Mouse (Mus musculus) liver, embryonic 16.5 days (tissue): ENCODE results near the gene Otp. TPM values are rescaled to one million over a fixed set of nuclear protein-coding genes. Genes with fewer than 3 reads are reported as not detected.

Experiments used
- ATAC-seq: fragments of 200-750 bp; cut with Nextera tagmentation; 2 replicates; pipeline ENCODE4 v1.8.0; 2017; ENCODE audit warnings: low read depth, mild to moderate bottlenecking, moderate number of reproducible peaks, moderate library complexity
- H3K27ac ChIP-seq: fragments of 300-500 bp; sonication (generic); 2 replicates; pipeline ENCODE4 v1.5.1; 2014; ENCODE audit warnings: mild to moderate bottlenecking, low read length
- H3K27me3 ChIP-seq: fragments of 300-500 bp; sonication (generic); 2 replicates; pipeline ENCODE4 v1.6.1; 2014; ENCODE audit warnings: low read depth, low read length, mixed read lengths; ENCODE audit not compliant: control insufficient read depth, insufficient read depth
- H3K36me3 ChIP-seq: fragments of 300-500 bp; sonication (generic); 2 replicates; pipeline ENCODE4 v1.6.1; 2014; ENCODE audit warnings: mild to moderate bottlenecking; ENCODE audit not compliant: control insufficient read depth, insufficient read depth
- H3K4me1 ChIP-seq: fragments of 300-500 bp; sonication (generic); 2 replicates; pipeline ENCODE4 v1.6.1; 2014; ENCODE audit warnings: low read depth, low read length, mixed read lengths; ENCODE audit not compliant: control insufficient read depth
- H3K4me2 ChIP-seq: fragments of 300-500 bp; sonication (generic); 2 replicates; pipeline ENCODE4 v1.6.1; 2014; ENCODE audit warnings: low read depth, low read length, mixed read lengths
- H3K4me3 ChIP-seq: fragments of 300-500 bp; sonication (generic); 2 replicates; pipeline ENCODE4 v1.5.1; 2014; ENCODE audit warnings: low read depth, mild to moderate bottlenecking, low read length
- H3K9ac ChIP-seq: fragments of 300-500 bp; sonication (generic); 2 replicates; pipeline ENCODE4 v1.6.1; 2014; ENCODE audit warnings: low read depth, low read length
- H3K9me3 ChIP-seq: fragments of 300-500 bp; sonication (generic); replicated peaks from 2 replicates; pipeline ENCODE4 v1.6.1; 2016; ENCODE audit warnings: low read length; ENCODE audit not compliant: control insufficient read depth
- WGBS: fragments of 180-500 bp; shearing (Covaris S2); extraction: QIAGEN DNeasy Blood & Tissue Kit; methylation state at CpG from one replicate; pipeline ENCODE4 v1.1.7; 2014; ENCODE audit not compliant: insufficient replicate concordance; 5-methylcytosine and 5-hydroxymethylcytosine counted together
- polyA plus RNA-seq: library from polyadenylated mRNA; unstranded; fragments of >200 nt; fragmentation: Nextera tagmentation; extraction: Ambion mirVana; gene quantifications from 2 replicates; pipeline ENCODE4 v1.2.1, GENCODE M21; 2015

Otp gene
- polyA plus RNA-seq: not detected in 2 replicates

DNA sequence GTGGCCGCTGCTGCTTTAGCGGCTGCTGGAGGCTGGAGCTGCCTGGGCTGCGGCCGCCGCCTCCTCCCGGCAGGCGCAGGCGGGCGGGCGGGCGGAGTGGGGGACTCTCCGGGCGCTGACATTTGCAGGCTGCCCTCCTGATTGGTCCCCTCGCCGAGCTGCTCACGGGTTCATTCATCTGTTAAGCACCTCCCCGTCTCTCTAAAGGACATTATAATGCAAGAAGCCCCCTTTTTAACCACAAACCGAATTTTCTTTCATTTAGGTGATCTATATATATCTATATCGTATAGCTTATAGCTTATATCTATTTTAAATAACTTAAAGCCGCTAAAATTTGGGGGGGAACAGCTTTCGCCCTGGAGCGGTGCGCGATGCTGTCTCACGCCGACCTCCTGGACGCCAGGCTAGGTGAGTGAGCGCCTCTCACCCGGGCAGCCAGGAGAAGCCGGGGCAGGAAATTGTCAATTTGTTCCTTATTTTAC is at the start of gene Otp:
Otp (plus strand) TSS at position 207 of the 485 bp plus-strand sequence.
- Histone ChIP-seq H3K9me3 (no peaks in the 10 kb centered on the region), H3K27ac (no peak within 1 kb of the TSS), H3K27me3 (peaks cover 81% of the 10 kb centered on the region), H3K4me2 (no peak within 1 kb of the TSS), H3K9ac (no peak within 1 kb of the TSS), H3K4me1 (no peaks in the 10 kb centered on the region), H3K36me3 (no peaks in the 10 kb centered on the region), H3K4me3 (no peak within 1 kb of the TSS)
- no peak for ATAC-seq
- WGBS: 2% methylated on average over 30 of the region's 30 CpGs

DNA sequence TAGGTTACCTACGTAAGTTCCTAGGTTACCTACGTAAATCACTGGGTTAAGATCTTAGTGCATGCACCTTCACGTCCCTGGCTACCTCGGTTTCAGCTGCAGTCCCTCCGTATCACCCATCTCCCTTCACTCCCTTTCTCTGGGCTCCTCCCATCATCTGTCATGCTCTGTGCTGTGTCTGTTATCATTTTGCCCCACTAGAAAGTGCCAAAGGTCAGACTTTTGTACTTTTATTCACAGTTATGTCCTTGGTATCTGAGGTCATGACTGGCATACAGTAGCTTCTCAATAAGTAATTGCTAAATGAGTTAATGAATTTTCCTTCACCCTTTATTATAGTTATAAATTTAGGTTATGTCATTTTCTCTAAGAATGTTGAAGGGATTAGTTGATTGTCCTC is 49.0 kb upstream of the Otp start:
- Histone ChIP-seq H3K4me2 (no peak overlapping the region), H3K36me3 (no peaks in the 10 kb centered on the region), H3K4me1 (peaks cover 3% of the 10 kb centered on the region; the same call in 1 of the 2 replicates), H3K27me3 (no peaks in the 10 kb centered on the region), H3K9me3 (no peaks in the 10 kb centered on the region), H3K27ac (no peak overlapping the region), H3K9ac (no peak overlapping the region), H3K4me3 (no peak overlapping the region)
- ATAC-seq: no peak
- 67% methylated on average over 5 of the region's 5 CpGs for WGBS

DNA sequence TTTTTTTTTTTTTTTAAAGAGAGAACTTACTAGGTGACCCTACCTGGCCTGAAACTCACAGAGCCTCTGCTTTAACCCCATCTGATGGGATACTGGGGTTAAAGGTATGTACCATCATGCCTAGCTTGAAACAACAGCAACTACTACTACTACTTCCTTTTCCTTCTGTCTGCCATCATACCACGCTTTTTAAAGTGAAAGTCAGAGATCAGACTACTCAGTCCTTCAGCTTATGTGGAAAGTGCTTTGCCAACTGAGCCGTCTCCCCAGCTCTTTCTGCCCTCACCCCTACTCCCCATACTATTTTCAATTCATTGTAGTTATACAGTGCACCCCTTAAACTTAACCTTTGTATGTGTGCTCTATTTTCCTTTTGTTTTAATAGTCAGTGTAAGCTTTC is 48.4 kb upstream of the Otp start:
- Histone ChIP-seq H3K36me3 (no peaks in the 10 kb centered on the region), H3K9ac (no peak overlapping the region), H3K4me1 (peaks cover 3% of the 10 kb centered on the region; the same call in 1 of the 2 replicates), H3K4me2 (no peak overlapping the region), H3K4me3 (no peak overlapping the region), H3K27ac (no peak overlapping the region), H3K9me3 (no peaks in the 10 kb centered on the region), H3K27me3 (no peaks in the 10 kb centered on the region)
- no peak for ATAC-seq
- WGBS: 74% methylated on average over 2 of the region's 2 CpGs

DNA sequence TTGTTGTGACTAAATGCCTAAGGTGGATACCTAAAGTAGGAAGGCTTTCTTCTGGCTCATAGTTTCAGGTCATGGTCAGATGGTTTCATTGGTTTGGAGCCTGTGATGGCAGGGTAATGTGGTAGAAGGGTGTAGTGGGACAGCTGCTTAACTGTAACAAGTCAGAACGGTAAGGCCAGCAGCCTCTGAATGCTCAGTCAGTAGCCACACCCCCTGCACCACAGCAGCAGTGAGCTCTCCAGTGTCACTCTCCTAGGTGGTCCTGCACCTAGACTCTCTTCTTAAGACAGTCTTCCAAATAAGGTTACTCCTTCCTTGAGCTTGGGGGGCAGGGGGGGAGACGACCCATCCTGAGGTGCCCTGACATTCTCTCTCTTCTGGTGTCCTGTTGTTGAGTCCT is 47.6 kb upstream of the Otp start:
- Histone ChIP-seq H3K36me3 (peaks cover 1% of the 10 kb centered on the region), H3K27me3 (no peaks in the 10 kb centered on the region), H3K4me1 (peaks cover 3% of the 10 kb centered on the region; the same call in 1 of the 2 replicates), H3K9ac (no peak overlapping the region), H3K4me3 (no peak overlapping the region), H3K9me3 (no peaks in the 10 kb centered on the region), H3K4me2 (no peak overlapping the region), H3K27ac (no peak overlapping the region)
- no peak for ATAC-seq
- 27% methylated on average over 2 of the region's 2 CpGs for WGBS

DNA sequence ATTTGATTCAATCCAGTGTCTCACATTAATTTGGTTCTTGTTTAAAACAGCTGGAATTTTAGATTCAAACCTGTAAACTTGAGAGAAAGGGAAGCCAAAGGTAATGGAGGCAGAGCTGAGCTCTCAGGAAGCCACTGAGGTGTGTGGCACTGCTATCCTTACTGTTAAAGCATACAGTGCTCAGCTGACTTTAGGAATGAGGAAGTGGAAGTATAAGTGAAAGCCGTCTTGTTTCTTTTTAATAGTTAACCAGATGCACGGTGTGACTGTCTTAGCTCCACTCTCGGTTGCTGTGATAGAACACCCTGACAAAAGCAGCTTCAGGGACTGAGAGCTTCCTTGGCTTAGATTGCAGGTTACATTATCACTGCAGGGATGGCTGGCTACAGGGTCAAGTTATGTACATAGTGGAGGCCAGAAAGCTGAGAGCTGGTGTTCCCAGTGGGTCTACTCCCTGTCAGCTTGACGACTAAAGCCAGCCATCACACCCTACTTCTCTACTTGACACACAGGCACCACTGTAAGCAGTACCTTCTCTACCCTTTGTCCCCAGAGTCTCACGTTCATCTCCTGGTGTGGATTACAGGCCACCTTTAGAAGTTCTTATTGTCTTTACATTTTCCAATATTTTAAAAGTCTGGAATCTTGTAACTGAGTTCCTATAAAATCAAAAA is 37.2 kb upstream of the Otp start:
- 47% methylated on average over 5 of the region's 5 CpGs for WGBS
- H3K4me2 ChIP-seq: no peak overlapping the region
- H3K4me1 ChIP-seq: no peaks in the 10 kb centered on the region
- no peaks in the 10 kb centered on the region for H3K9me3 ChIP-seq
- H3K27me3 ChIP-seq: no peaks in the 10 kb centered on the region
- peaks cover 3% of the 10 kb centered on the region for H3K36me3 ChIP-seq
- ATAC-seq: no peak
- no peak overlapping the region for H3K9ac ChIP-seq
- no peak overlapping the region for H3K4me3 ChIP-seq
- no peak overlapping the region for H3K27ac ChIP-seq

DNA sequence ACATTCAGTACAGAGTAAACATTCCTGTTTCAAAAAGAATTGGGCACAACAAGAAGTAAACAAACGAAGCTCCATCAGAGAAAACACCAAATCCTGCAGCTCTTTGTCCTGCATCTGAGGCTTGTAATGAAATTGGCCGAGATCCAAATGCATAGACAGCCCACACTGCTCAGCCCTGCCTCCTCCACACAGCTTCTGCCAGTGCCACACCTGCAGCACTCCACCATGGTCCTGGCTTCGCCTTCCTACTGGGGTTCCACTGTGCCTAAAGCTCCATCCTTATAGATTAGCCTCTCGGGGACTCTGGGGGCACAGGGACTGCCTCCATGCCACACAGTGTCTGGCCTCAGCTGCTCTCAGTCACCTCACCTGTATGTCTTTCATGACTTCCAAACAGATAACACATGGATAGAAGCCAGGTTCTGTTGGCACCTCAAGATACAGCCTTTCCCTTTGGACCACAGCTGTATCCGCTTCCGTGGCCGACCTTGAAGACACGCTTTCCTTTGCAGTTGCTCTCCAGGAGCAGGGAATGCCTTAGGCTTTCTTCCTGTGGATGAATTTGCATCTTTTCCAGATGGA is 36.6 kb upstream of the Otp start:
- H3K4me3 ChIP-seq: no peak overlapping the region
- no peak for ATAC-seq
- no peak overlapping the region for H3K9ac ChIP-seq
- WGBS: 81% methylated on average over 8 of the region's 8 CpGs
- H3K36me3 ChIP-seq: peaks cover 3% of the 10 kb centered on the region; the same call in 1 of the 2 replicates
- no peak overlapping the region for H3K4me2 ChIP-seq
- H3K27ac ChIP-seq: no peak overlapping the region
- H3K27me3 ChIP-seq: no peaks in the 10 kb centered on the region
- no peaks in the 10 kb centered on the region for H3K4me1 ChIP-seq
- no peaks in the 10 kb centered on the region for H3K9me3 ChIP-seq

DNA sequence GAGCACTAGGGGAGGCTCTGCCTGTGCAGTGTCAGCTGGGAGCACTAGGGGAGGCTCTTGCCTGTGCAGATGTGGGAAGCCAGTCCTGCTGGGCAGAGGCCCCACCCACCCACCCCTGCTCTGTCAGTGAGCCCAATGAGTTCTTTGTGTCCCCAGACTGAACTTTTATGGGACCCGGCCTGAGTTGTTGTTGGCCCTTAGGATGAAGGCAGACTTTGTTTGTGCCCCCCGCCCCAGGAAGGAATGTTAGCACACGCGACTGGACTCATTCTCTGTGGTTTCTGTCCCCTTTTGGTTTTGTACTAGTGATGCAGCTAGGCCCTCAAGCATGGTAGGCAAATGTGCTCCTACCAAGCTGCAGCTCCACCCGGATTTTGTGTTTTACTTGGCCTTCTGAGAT is 32.2 kb upstream of the Otp start:
- no peak overlapping the region for H3K4me2 ChIP-seq
- H3K36me3 ChIP-seq: peaks cover 3% of the 10 kb centered on the region; the same call in 1 of the 2 replicates
- no peaks in the 10 kb centered on the region for H3K9me3 ChIP-seq
- no peaks in the 10 kb centered on the region for H3K4me1 ChIP-seq
- WGBS: 81% methylated on average over 5 of the region's 5 CpGs
- no peak overlapping the region for H3K27ac ChIP-seq
- no peak overlapping the region for H3K4me3 ChIP-seq
- H3K27me3 ChIP-seq: no peaks in the 10 kb centered on the region
- H3K9ac ChIP-seq: no peak overlapping the region
- ATAC-seq: no peak

DNA sequence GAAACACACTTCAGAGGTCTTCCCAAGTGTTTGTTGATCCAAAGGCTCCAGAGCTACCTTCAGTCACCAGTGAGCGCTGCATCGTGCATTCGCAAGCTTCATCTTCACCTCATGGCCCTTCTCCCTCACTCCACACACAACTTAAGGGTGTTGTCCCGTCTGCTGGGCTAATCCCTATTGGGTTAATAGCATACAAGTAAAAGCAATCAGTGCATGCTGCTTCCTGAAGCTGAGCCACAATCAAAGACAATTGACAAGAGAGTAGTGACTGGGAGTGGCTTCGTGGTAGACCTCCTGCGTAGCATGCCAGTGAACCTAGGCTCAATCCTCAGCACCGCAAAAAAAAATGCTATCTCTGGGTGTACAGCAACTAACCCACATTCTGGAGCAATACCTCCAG is 27.5 kb upstream of the Otp start:
- WGBS: 60% methylated on average over 7 of the region's 7 CpGs
- no peaks in the 10 kb centered on the region for H3K27me3 ChIP-seq
- H3K9ac ChIP-seq: no peak overlapping the region
- H3K4me3 ChIP-seq: no peak overlapping the region
- no peaks in the 10 kb centered on the region for H3K9me3 ChIP-seq
- no peak for ATAC-seq
- no peaks in the 10 kb centered on the region for H3K4me1 ChIP-seq
- no peak overlapping the region for H3K4me2 ChIP-seq
- H3K27ac ChIP-seq: no peak overlapping the region
- no peaks in the 10 kb centered on the region for H3K36me3 ChIP-seq

DNA sequence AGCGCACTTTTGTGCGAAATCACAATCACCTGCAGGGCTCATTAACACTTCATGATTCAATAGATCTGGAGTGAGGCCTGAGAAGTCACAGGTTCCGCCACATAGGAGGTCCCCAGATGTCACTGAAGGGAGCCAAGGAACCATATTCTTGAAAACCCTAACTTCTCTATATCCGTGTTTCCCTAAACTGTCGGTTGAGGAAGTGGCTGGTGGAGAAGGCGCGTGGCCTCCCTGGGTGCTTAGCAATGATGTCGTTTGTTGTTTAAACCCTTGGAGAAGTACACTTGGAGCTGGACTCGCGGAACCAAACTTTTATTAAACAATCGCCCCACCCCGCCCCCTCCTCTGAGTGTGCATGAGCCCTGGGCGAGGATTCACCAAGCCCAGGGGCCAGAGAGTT is 26.1 kb upstream of the Otp start:
- Histone ChIP-seq H3K4me2 (no peak overlapping the region), H3K4me3 (no peak overlapping the region), H3K27ac (no peak overlapping the region), H3K9ac (no peak overlapping the region), H3K4me1 (no peaks in the 10 kb centered on the region), H3K27me3 (no peaks in the 10 kb centered on the region; the same call in 1 of the 2 replicates), H3K36me3 (no peaks in the 10 kb centered on the region), H3K9me3 (no peaks in the 10 kb centered on the region)
- no peak for ATAC-seq
- 44% methylated on average over 13 of the region's 13 CpGs for WGBS
